Mouse (Mus musculus) C2C12 (cell line): ENCODE data around the gene Clec10a.

Experiments used
- CEBPB ChIP-seq: IDR thresholded peaks from one replicate; pipeline ENCODE4 v1.6.1; 2011; ENCODE audit warnings: low read depth, mild to moderate bottlenecking, control low read depth, moderate library complexity
- CTCF ChIP-seq: IDR thresholded peaks from one replicate; pipeline ENCODE4 v1.5.1; 2011; ENCODE audit not compliant: control insufficient read depth, insufficient read depth, insufficient read length
- FOSL1 ChIP-seq: IDR thresholded peaks from one replicate; pipeline ENCODE4 v1.8.0; 2011; ENCODE audit warnings: mild to moderate bottlenecking, low read length; ENCODE audit not compliant: poor library complexity, insufficient read depth, severe bottlenecking
- MAX ChIP-seq: IDR thresholded peaks from one replicate; pipeline ENCODE4 v1.6.1; 2011; ENCODE audit warnings: mild to moderate bottlenecking, control low read depth
- MYOD1 ChIP-seq: IDR thresholded peaks from one replicate; pipeline ENCODE4 v1.6.1; 2011; ENCODE audit warnings: low read depth; ENCODE audit not compliant: control insufficient read depth, insufficient read length
- MYOG ChIP-seq: IDR thresholded peaks from one replicate; pipeline ENCODE4 v1.6.1; 2011; ENCODE audit not compliant: control insufficient read depth, insufficient read length; ENCODE audit errors: extremely low read depth
- USF1 ChIP-seq: IDR thresholded peaks from one replicate; pipeline ENCODE4 v1.6.1; 2011; ENCODE audit warnings: low read depth, mild to moderate bottlenecking, control low read depth, moderate library complexity

- TF ChIP-seq CTCF = no peak
- TF ChIP-seq USF1 = no peak
- TF ChIP-seq MYOG = no peak
- no peak for TF ChIP-seq CEBPB
- TF ChIP-seq MAX = no peak
- no peak for TF ChIP-seq FOSL1
- TF ChIP-seq MYOD1 = no peak
These were observed 40.1 kb upstream of the Clec10a start for GRCm38 (mm10) chr11:70115901-70116300.
